ENCODE assay signal across 8 mouse cellular contexts in the genomic region with DNA sequence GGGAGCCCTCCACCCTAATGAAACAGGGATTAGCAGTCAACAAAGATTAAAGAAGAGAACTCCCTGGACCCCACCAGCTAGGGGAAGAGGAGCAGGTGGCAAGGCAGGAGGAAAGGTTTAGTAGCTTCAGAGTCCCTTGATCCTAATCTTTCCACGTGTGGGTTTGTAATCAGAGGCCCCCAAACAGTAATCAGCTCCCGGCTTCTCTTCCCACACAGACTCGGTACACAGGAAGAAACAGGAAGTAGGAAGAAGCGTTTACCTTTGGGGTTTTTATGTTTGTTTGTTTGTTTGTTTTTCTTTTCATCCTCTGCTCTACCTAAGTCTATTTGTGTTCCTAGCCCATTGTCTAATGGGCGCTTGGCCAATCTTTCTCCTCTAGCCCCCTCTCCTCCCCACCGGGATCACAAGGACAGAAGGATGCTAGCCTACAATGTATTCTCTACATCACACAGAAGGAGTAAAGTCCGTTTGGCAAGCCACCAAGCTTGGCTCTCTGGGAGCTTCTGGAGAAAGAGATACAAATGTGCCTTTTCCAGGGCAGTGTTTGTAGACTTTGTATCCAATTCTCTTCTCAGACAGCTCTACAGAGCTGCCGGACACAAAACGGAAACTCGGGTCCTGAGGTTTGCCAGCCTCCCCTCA.
A peak's percentile ranks its signal among the peaks of the same experiment; 100 is the strongest.
DNase-seq lines count a peak whose midpoint lies in the region; ATAC-seq and TF ChIP-seq lines count a peak whose summit lies in the region.

No protein-coding gene starts in this region.

- no peak overlapping the region for H3K9ac ChIP-seq in heart, embryonic 15.5 days
- H3K9ac ChIP-seq in kidney, embryonic 14.5 days (ENCODE audit: low read depth, low read length): no peak overlapping the region
- no peak overlapping the region for H3K9ac ChIP-seq in stomach, postnatal 0 days (ENCODE audit: low read length)
- no peak overlapping the region for H3K9ac ChIP-seq in forebrain, embryonic 11.5 days (ENCODE audit: low read length)

- peak overlapping the region; percentile 40 for H3K27ac ChIP-seq in heart, embryonic 15.5 days
- peak overlapping the region; percentile 43 for H3K27ac ChIP-seq in kidney, embryonic 14.5 days (ENCODE audit: low read depth, low read length)
- 0 out of 2 replicates have a peak overlapping the region, but pooled peaks have one; percentile 40 for H3K27ac ChIP-seq in stomach, postnatal 0 days (replicated peaks)
- no peak overlapping the region for H3K27ac ChIP-seq in forebrain, embryonic 11.5 days (ENCODE audit: low read depth, low read length)

- H3K27me3 ChIP-seq in heart, embryonic 15.5 days: no peaks in the 10 kb centered on the region
- H3K27me3 ChIP-seq in kidney, embryonic 14.5 days (ENCODE audit: control insufficient read depth, insufficient read depth, low read length): no peaks in the 10 kb centered on the region
- H3K27me3 ChIP-seq in stomach, postnatal 0 days (ENCODE audit: control insufficient read depth, insufficient read depth, low read length): no peaks in the 10 kb centered on the region
- no peaks in the 10 kb centered on the region for H3K27me3 ChIP-seq in forebrain, embryonic 11.5 days (ENCODE audit: control insufficient read depth, insufficient read depth, low read length)

- no peaks in the 10 kb centered on the region for H3K9me3 ChIP-seq in heart, embryonic 15.5 days (replicated peaks)
- no peaks in the 10 kb centered on the region for H3K9me3 ChIP-seq in kidney, embryonic 14.5 days (ENCODE audit: control insufficient read depth, low read length)
- H3K9me3 ChIP-seq in stomach, postnatal 0 days (ENCODE audit: control insufficient read depth, low read length): no peaks in the 10 kb centered on the region
- H3K9me3 ChIP-seq in forebrain, embryonic 11.5 days (ENCODE audit: control insufficient read depth, low read length): no peaks in the 10 kb centered on the region

- H3K4me3 ChIP-seq in heart, embryonic 15.5 days: no peak overlapping the region
- no peak overlapping the region for H3K4me3 ChIP-seq in kidney, embryonic 14.5 days (ENCODE audit: low read length)
- no peak overlapping the region for H3K4me3 ChIP-seq in stomach, postnatal 0 days (ENCODE audit: low read depth, low read length)
- H3K4me3 ChIP-seq in forebrain, embryonic 11.5 days (ENCODE audit: low read depth, low read length): no peak overlapping the region

- H3K4me1 ChIP-seq in heart, embryonic 15.5 days (replicated peaks): peaks cover 18% of the 10 kb centered on the region
- peaks cover 17% of the 10 kb centered on the region; the same call in 1 of the 2 replicates for H3K4me1 ChIP-seq in kidney, embryonic 14.5 days (ENCODE audit: control insufficient read depth, insufficient read depth, low read length)
- H3K4me1 ChIP-seq in stomach, postnatal 0 days (replicated peaks; ENCODE audit: control insufficient read depth, insufficient read depth): no peaks in the 10 kb centered on the region
- no peaks in the 10 kb centered on the region; the same call in 1 of the 2 replicates for H3K4me1 ChIP-seq in forebrain, embryonic 11.5 days (replicated peaks; ENCODE audit: control insufficient read depth, insufficient read depth, low read length)

- TF ChIP-seq EP300 in stomach, postnatal 0 days (optimal IDR thresholded peaks at IDR 0.05): no peak

- no peak for TF ChIP-seq CTCF in stomach, postnatal 0 days (IDR thresholded peaks at IDR 0.05; ENCODE audit: low read depth)

- no peaks in the 10 kb centered on the region for H3K36me3 ChIP-seq in heart, embryonic 15.5 days
- no peaks in the 10 kb centered on the region for H3K36me3 ChIP-seq in kidney, embryonic 14.5 days (ENCODE audit: control insufficient read depth, insufficient read depth, low read length)
- H3K36me3 ChIP-seq in stomach, postnatal 0 days (ENCODE audit: control insufficient read depth, insufficient read depth, low read length): no peaks in the 10 kb centered on the region
- no peaks in the 10 kb centered on the region for H3K36me3 ChIP-seq in forebrain, embryonic 11.5 days (ENCODE audit: control insufficient read depth, insufficient read depth, low read length)

- no peak for ATAC-seq in heart, embryonic 15.5 days (replicated peaks; ENCODE audit: insufficient number of reproducible peaks, insufficient read depth, low FRiP score, low read depth)
- no peak for ATAC-seq in kidney, embryonic 14.5 days (ENCODE audit: low FRiP score, low TSS enrichment)
- no peak for ATAC-seq in stomach, postnatal 0 days (ENCODE audit: low FRiP score, low TSS enrichment)
- ATAC-seq in forebrain, embryonic 11.5 days (replicated peaks; ENCODE audit: low FRiP score): no peak

- no peak for DNase-seq in heart, adult 9 months (ENCODE audit: low spot score in 2 of 2)
- DNase-seq in right cerebral cortex, adult 18-20 months: peak; percentile 9
- DNase-seq in right cerebral cortex, adult 2 months (ENCODE audit: low spot score in 2 of 2): no peak
- peak; percentile 40 for DNase-seq in stomach, postnatal 0 days (ENCODE audit: low spot score)
- DNase-seq in forebrain, embryonic 11.5 days (ENCODE audit: low spot score): no peak
- no peak for DNase-seq in natural killer cell, adult 2 months (ENCODE audit: low spot score in 2 of 2)

- WGBS in heart, embryonic 15.5 days: 56% methylated on average over 10 of the region's 10 CpGs
- WGBS in kidney, embryonic 14.5 days: 59% methylated on average over 10 of the region's 10 CpGs
- WGBS in stomach, postnatal 0 days: 39% methylated on average over 10 of the region's 10 CpGs
- 79% methylated on average over 10 of the region's 10 CpGs for WGBS in forebrain, embryonic 11.5 days

- no peak overlapping the region for H3K4me2 ChIP-seq in heart, embryonic 15.5 days
- H3K4me2 ChIP-seq in kidney, embryonic 14.5 days (replicated peaks; ENCODE audit: low read depth, low read length): no peak overlapping the region
- H3K4me2 ChIP-seq in stomach, postnatal 0 days (replicated peaks; ENCODE audit: low read depth): no peak overlapping the region
- H3K4me2 ChIP-seq in forebrain, embryonic 11.5 days (ENCODE audit: low read depth, low read length, severe bottlenecking): no peak overlapping the region

Comparison
In these comparisons a context has a peak if more than half of its experiments do, and no peak if none do; other contexts are left out.
1. DNase-seq: peak in right cerebral cortex, adult 18-20 months (single experiment) and stomach, postnatal 0 days (single experiment); none in heart, adult 9 months (0 of 2), right cerebral cortex, adult 2 months (0 of 2), forebrain, embryonic 11.5 days (single experiment) and natural killer cell, adult 2 months (0 of 2).